Comparison of ENCODE assay signal across 14 mouse cellular contexts in the genomic region with DNA sequence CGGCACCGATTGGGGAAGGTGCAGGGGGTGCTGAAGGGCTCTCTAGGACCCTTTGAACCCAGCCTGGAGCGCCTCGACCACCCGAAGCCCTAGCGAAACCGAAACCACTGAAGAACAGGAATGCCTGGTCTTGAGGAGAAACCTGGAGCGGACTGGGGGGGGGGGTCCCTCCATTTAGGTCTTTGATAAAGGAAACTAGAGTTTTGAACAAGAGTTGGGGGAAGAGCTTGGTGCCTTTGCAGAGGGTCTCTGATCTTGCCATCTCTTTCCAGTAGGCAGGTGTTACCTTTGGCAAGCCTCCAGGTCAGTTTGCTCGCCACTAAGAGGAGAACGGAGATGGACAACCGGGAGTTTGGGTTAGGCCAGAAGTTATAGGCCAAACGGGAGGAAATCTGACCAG. TPM values are rescaled to one million over a fixed set of nuclear protein-coding genes. Genes with fewer than 3 reads are reported as not detected.
DNase-seq lines count a peak whose midpoint lies in the region; ATAC-seq and TF ChIP-seq lines count a peak whose summit lies in the region.
"Had no signal": no experiment of that assay in that cellular context is flagged by ENCODE, and none has a peak within 500 bp of the region (broad histone marks: within the 10 kb centered on the region; RNA-seq: fewer than 3 reads in every experiment).

No protein-coding gene starts in this region.

- peaks cover 14% of the 10 kb centered on the region for H3K27me3 ChIP-seq in heart, adult 2 months (ENCODE audit: control insufficient read depth, insufficient read depth, low read length)
- peaks cover 100% of the 10 kb centered on the region for H3K27me3 ChIP-seq in liver, embryonic 11.5 days (replicated peaks; ENCODE audit: control insufficient read depth, insufficient read depth, low read length)
- H3K27me3 ChIP-seq in heart, embryonic 16.5 days (ENCODE audit: control insufficient read depth, insufficient read depth, low read length): peaks cover 84% of the 10 kb centered on the region
- H3K27me3 ChIP-seq in liver, embryonic 14.5 days (ENCODE audit: control insufficient read depth, insufficient read depth, low read length): peaks cover 99% of the 10 kb centered on the region

- peak overlapping the region; percentile 50 for H3K9ac ChIP-seq in heart, adult 2 months (ENCODE audit: low read depth, low read length)
- peak overlapping the region; percentile 30; the same call in 1 of the 2 replicates for H3K9ac ChIP-seq in liver, embryonic 11.5 days (ENCODE audit: low read depth, low read length)
- H3K9ac ChIP-seq in heart, embryonic 16.5 days (ENCODE audit: low read length): peak overlapping the region; percentile 5; the same call in 1 of the 2 replicates
- no peak overlapping the region for H3K9ac ChIP-seq in liver, embryonic 14.5 days (replicated peaks)
- H3K9ac ChIP-seq: forebrain, embryonic 15.5 days; limb, embryonic 15.5 days had no signal

- peak overlapping the region; percentile 58 for H3K4me3 ChIP-seq in heart, adult 2 months
- H3K4me3 ChIP-seq in liver, embryonic 11.5 days (ENCODE audit: low read depth, low read length): peak overlapping the region; percentile 50
- peak overlapping the region; percentile 43 for H3K4me3 ChIP-seq in heart, embryonic 16.5 days (ENCODE audit: low read length)
- peak overlapping the region; percentile 4 to 37; a peak in 2 of 4 replicates for H3K4me3 ChIP-seq in liver, embryonic 14.5 days (ENCODE audit: insufficient read depth in 1 of 2, low read depth in 2 of 2, low read length in 2 of 2)
- H3K4me3 ChIP-seq: forebrain, embryonic 15.5 days; limb, embryonic 15.5 days had no signal

- H3K36me3 ChIP-seq in heart, adult 2 months (ENCODE audit: control insufficient read depth, insufficient read depth, low read length): no peaks in the 10 kb centered on the region
- no peaks in the 10 kb centered on the region for H3K36me3 ChIP-seq in liver, embryonic 11.5 days (ENCODE audit: control insufficient read depth, insufficient read depth, low read length)
- no peaks in the 10 kb centered on the region for H3K36me3 ChIP-seq in heart, embryonic 16.5 days (ENCODE audit: control insufficient read depth, insufficient read depth)
- no peaks in the 10 kb centered on the region for H3K36me3 ChIP-seq in liver, embryonic 14.5 days (replicated peaks; ENCODE audit: control insufficient read depth, insufficient read depth, low read depth)
- H3K36me3 ChIP-seq: forebrain, embryonic 15.5 days; limb, embryonic 15.5 days had no signal

- TF ChIP-seq EP300 in heart, adult 2 months (IDR thresholded peaks at IDR 0.05; ENCODE audit: insufficient read depth, low read depth, low read length): no peak
- TF ChIP-seq EP300 in liver, embryonic 14.5 days (IDR thresholded peaks at IDR 0.05; ENCODE audit: low read depth): no peak

- DNase-seq in heart, adult 2 months: no peak
- no peak for DNase-seq in heart, adult 9 months (ENCODE audit: low spot score in 2 of 2)
- DNase-seq in liver, embryonic 11.5 days (ENCODE audit: low spot score): no peak
- no peak for DNase-seq in liver
- no peak for DNase-seq in liver, embryonic 14.5 days (ENCODE audit: low read depth in 3 of 3, low spot score in 3 of 3)
- DNase-seq in urinary bladder, postnatal 36 days (ENCODE audit: low spot score in 2 of 2): no peak
- no peak for DNase-seq in gastrocnemius, postnatal 4 days (ENCODE audit: low spot score in 2 of 2)
- DNase-seq: adrenal gland, adult 8-10 months; layer of hippocampus, adult 9-11 months had no signal

- H3K27ac ChIP-seq in heart, adult 2 months: peak overlapping the region; percentile 40
- no peak overlapping the region for H3K27ac ChIP-seq in liver, embryonic 11.5 days (ENCODE audit: low read depth, low read length)
- H3K27ac ChIP-seq in heart, embryonic 16.5 days (ENCODE audit: low read length): peak overlapping the region; percentile 33; the same call in 1 of the 2 replicates
- H3K27ac ChIP-seq in liver, embryonic 14.5 days: no peak overlapping the region
- H3K27ac ChIP-seq: forebrain, embryonic 15.5 days; limb, embryonic 15.5 days had no signal

- intact Hi-C loops in heart, adult 2 months (cut with DNase I): loop anchor here (5.0 to 10.0 kb wide), 3 partner anchors 59 to 556 kb away; no protein-coding TSS in a partner anchor

- H3K4me1 ChIP-seq in heart, adult 2 months (ENCODE audit: control insufficient read depth, insufficient read depth, low read length): peaks cover 4% of the 10 kb centered on the region; the same call in 1 of the 2 replicates
- H3K4me1 ChIP-seq in liver, embryonic 11.5 days (replicated peaks; ENCODE audit: control insufficient read depth, insufficient read depth, low read length): peaks cover 7% of the 10 kb centered on the region
- peaks cover 2% of the 10 kb centered on the region; the same call in 1 of the 2 replicates for H3K4me1 ChIP-seq in heart, embryonic 16.5 days (ENCODE audit: control insufficient read depth, insufficient read depth, low read length)
- no peaks in the 10 kb centered on the region for H3K4me1 ChIP-seq in liver, embryonic 14.5 days (replicated peaks; ENCODE audit: control insufficient read depth in 2 of 2, insufficient read depth in 2 of 2, low read length in 1 of 2)

- H3K9me3 ChIP-seq in liver, embryonic 11.5 days (ENCODE audit: control insufficient read depth, low read length): no peaks in the 10 kb centered on the region
- no peaks in the 10 kb centered on the region for H3K9me3 ChIP-seq in heart, embryonic 16.5 days (replicated peaks; ENCODE audit: control insufficient read depth, low read length)
- H3K9me3 ChIP-seq in liver, embryonic 14.5 days (ENCODE audit: control insufficient read depth, low read length): no peaks in the 10 kb centered on the region
- H3K9me3 ChIP-seq: forebrain, embryonic 15.5 days; limb, embryonic 15.5 days had no signal

- TF ChIP-seq POLR2A in heart, adult 2 months (IDR thresholded peaks at IDR 0.05; ENCODE audit: insufficient read depth, low read depth, low read length): no peak

- peak overlapping the region; percentile 57 for H3K4me2 ChIP-seq in liver, embryonic 11.5 days
- H3K4me2 ChIP-seq in heart, embryonic 16.5 days (ENCODE audit: low read depth, low read length): peak overlapping the region; percentile 49
- no peak overlapping the region; the same call in 1 of the 2 replicates for H3K4me2 ChIP-seq in liver, embryonic 14.5 days (ENCODE audit: low read depth)
- H3K4me2 ChIP-seq: forebrain, embryonic 15.5 days; limb, embryonic 15.5 days had no signal

- TF ChIP-seq CTCF in heart, adult 2 months (IDR thresholded peaks at IDR 0.05): no peak
- TF ChIP-seq CTCF in liver, embryonic 14.5 days (IDR thresholded peaks at IDR 0.05; ENCODE audit: low read depth): no peak

- ATAC-seq in liver, embryonic 11.5 days (replicated peaks; ENCODE audit: low FRiP score): no peak
- ATAC-seq in heart, embryonic 16.5 days (replicated peaks; ENCODE audit: extremely low read depth, insufficient read depth, low FRiP score): no peak
- ATAC-seq in liver, embryonic 14.5 days (ENCODE audit: insufficient read depth): no peak
- ATAC-seq: forebrain, embryonic 15.5 days had no signal

- 13% methylated on average over 12 of the region's 12 CpGs for WGBS in heart, adult 2 months
- WGBS in liver, embryonic 11.5 days: 5% methylated on average over 12 of the region's 12 CpGs
- 6% methylated on average over 12 of the region's 12 CpGs for WGBS in heart, embryonic 16.5 days
- 5% methylated on average over 12 of the region's 12 CpGs for WGBS in liver, embryonic 14.5 days (ENCODE audit: insufficient replicate concordance)

- H3K79me2 ChIP-seq in heart, adult 2 months (replicated peaks; ENCODE audit: control insufficient read depth, insufficient read depth, low read length): no peaks in the 10 kb centered on the region

RNA-seq across cellular contexts. Expression of a gene that starts 2.2 kb away (rescaled TPM):
- total RNA-seq in heart, adult 2 months (2021): 1 to 10 TPM; 4.2 to 5.7 TPM
- 6.5 and 7.6 TPM in 2 replicates for polyA plus RNA-seq in heart, adult 2 months (2012; rRNA removed)
- 19.6 and 21.3 TPM in 2 replicates for polyA plus RNA-seq in liver, embryonic 11.5 days (2014; fragmentation: Nextera tagmentation; extraction: Ambion mirVana)
- polyA plus RNA-seq in heart, embryonic 16.5 days (2015; fragmentation: Nextera tagmentation; extraction: Ambion mirVana): 18.9 and 22.2 TPM in 2 replicates
- polyA plus RNA-seq in liver, embryonic 14.5 days (2012; rRNA removed): 0.96 and 1.1 TPM in 2 replicates
- 0.77 and 1.0 TPM in 2 replicates for polyA plus RNA-seq in liver, embryonic 14.5 days (2014; fragmentation: Nextera tagmentation; extraction: Ambion mirVana)
- under 1 TPM; 0.07 to 0.29 TPM for total RNA-seq in gastrocnemius, postnatal 4 days (2021)
- polyA plus RNA-seq: forebrain, embryonic 15.5 days had no signal

RNA-seq across cellular contexts. Expression of a gene that starts 36.7 kb away (rescaled TPM):
- not detected for total RNA-seq in heart, adult 2 months (2021)
- not detected in 2 replicates for polyA plus RNA-seq in heart, adult 2 months (2012; rRNA removed)
- not detected in 2 replicates for polyA plus RNA-seq in liver, embryonic 11.5 days (2014; fragmentation: Nextera tagmentation; extraction: Ambion mirVana)
- polyA plus RNA-seq in heart, embryonic 16.5 days (2015; fragmentation: Nextera tagmentation; extraction: Ambion mirVana): not detected in 2 replicates
- polyA plus RNA-seq in liver, embryonic 14.5 days (2012; rRNA removed): not detected in 2 replicates
- not detected in 2 replicates for polyA plus RNA-seq in liver, embryonic 14.5 days (2014; fragmentation: Nextera tagmentation; extraction: Ambion mirVana)
- total RNA-seq in gastrocnemius, postnatal 4 days (2021): not detected
- total RNA-seq: adrenal gland, adult 8-10 months; heart, adult 18-20 months had no signal
- polyA plus RNA-seq: embryonic facial prominence, embryonic 11.5 days; forebrain, embryonic 15.5 days; limb, embryonic 15.5 days had no signal

Comparison
In these comparisons a context has a peak if more than half of its experiments do, and no peak if none do; other contexts are left out.
1. H3K27ac ChIP-seq: peak in heart, adult 2 months (single experiment) and heart, embryonic 16.5 days (single experiment); none in liver, embryonic 11.5 days (single experiment) and liver, embryonic 14.5 days (single experiment).
2. Peak in every context shown above with its lines, with median percentiles within 50 percentile points of each other: H3K4me3 ChIP-seq.